Mouse (Mus musculus): ENCODE results near the gene Aco1. TPM values are rescaled to one million over a fixed set of nuclear protein-coding genes. Genes with fewer than 3 reads are reported as not detected.

Aco1 gene
- total and polyA plus RNA-seq, 3 experiments: 34.1 to 144 (median 119) TPM

DNA sequence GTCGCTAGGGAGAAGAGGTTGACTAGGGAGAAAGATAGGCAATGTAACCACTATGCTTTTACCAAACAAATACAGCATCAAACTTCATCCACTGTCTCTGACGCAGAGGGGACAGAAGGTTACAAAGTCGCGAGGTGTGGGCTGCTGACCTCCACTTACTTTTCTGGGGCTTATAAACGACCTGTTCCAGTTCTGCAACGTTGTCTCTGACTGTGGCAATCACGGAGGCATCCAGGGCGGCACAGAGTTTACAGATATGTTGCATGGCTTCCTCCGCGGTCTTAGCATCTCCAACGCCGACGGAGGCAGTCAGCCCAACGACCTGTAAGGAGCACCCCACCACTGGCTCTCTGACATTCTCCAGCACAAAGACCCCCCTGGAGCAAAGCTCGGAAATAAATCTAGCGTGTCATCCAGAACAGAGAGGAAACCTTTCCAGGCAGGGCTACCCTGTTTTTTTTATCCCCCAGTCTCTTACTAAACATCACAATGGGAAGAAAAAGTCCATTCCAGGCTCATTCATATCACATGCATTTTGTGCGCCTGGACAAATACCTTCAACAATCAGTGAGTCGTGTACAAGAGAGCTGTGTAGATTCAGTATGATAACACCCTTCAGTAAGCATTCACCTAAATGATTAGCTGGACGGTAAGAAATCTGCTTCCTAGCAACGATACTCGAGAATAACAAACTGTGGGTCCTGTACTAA is 79.2 kb downstream of the Aco1 start:
- ATAC-seq (ENCODE audit: extremely low read depth, insufficient number of reproducible peaks, low FRiP score, poor library complexity, severe bottlenecking) (no peak), DNase-seq (ENCODE audit: low spot score) (no peak)
- Histone ChIP-seq H3K9me3 (replicated peaks) (no peaks in the 10 kb centered on the region), H3K4me1 (ENCODE audit: insufficient read depth, low read depth, low read length) (peaks cover 12% of the 10 kb centered on the region), H3K36me3 (replicated peaks) (no peaks in the 10 kb centered on the region), H3K27me3 (ENCODE audit: insufficient read depth, low read length) (peaks cover 11% of the 10 kb centered on the region), H3K4me3 (ENCODE audit: low read depth, low read length) (no peak overlapping the region)
- TF ChIP-seq GATA2 (IDR thresholded peaks at IDR 0.05; ENCODE audit: borderline replicate concordance, low read depth, low read length) (no peak), POLR2AphosphoS5 (IDR thresholded peaks at IDR 0.05; ENCODE audit: insufficient replicate concordance, low read depth, low read length) (no peak), TAL1 (conservative IDR thresholded peaks at IDR 0.05; ENCODE audit: low read depth, low read length) (no peak), CTCF (IDR thresholded peaks at IDR 0.05; ENCODE audit: low read depth, low read length) (no peak), GATA1 (IDR thresholded peaks at IDR 0.05; ENCODE audit: borderline replicate concordance, low read length) (no peak)

DNA sequence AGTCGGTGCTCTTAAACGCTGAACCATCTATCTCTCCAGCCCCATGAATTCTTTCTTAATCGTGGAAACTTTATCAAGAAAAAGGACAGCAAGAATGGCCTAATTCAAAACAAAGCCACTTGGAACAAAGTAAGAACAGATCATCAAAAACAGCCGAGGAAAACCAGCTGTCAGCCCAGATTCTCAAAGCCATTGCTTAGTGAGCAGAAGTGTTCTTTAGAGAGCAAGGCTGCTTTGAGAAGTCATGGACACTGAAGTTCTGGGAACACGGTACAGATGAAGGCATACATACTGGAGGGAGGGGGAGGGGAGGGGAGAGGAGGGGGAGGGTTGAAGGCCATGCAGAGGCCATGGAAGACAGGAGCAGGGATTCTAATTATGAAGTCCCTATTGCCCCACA is 83.2 kb downstream of the Aco1 start:
- Histone ChIP-seq H3K9me3 (replicated peaks) (no peaks in the 10 kb centered on the region), H3K4me3 (ENCODE audit: low read depth, low read length) (no peak overlapping the region), H3K4me1 (ENCODE audit: insufficient read depth, low read depth, low read length) (no peaks in the 10 kb centered on the region), H3K36me3 (replicated peaks) (no peaks in the 10 kb centered on the region), H3K27me3 (ENCODE audit: insufficient read depth, low read length) (peaks cover 9% of the 10 kb centered on the region; the same call in 1 of the 2 replicates)
- DNase-seq (ENCODE audit: low spot score): no peak
- no peak for ATAC-seq (ENCODE audit: extremely low read depth, insufficient number of reproducible peaks, low FRiP score, poor library complexity, severe bottlenecking)
- TF ChIP-seq TAL1 (conservative IDR thresholded peaks at IDR 0.05; ENCODE audit: low read depth, low read length) (no peak), GATA1 (IDR thresholded peaks at IDR 0.05; ENCODE audit: borderline replicate concordance, low read length) (no peak), POLR2AphosphoS5 (IDR thresholded peaks at IDR 0.05; ENCODE audit: insufficient replicate concordance, low read depth, low read length) (no peak), GATA2 (IDR thresholded peaks at IDR 0.05; ENCODE audit: borderline replicate concordance, low read depth, low read length) (no peak), CTCF (IDR thresholded peaks at IDR 0.05; ENCODE audit: low read depth, low read length) (no peak)

DNA sequence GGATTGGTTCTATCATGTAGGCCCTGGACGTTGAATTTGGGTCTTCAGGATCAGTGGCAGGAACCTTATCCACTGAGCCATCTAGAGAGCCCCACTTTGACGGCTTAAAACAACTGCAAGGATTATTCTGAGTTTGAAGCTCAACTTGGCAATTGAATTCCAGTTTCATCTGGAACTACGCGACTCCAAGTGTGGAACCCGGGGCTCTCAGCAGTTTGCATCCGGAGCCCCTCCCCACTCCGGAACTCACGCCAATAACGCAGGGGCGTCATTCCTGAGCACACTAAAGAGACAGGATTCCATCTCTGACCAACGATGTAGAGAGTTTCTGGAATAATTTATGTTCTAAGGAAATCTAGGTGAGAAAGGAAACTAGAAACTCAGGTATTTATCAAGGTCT is 84.2 kb downstream of the Aco1 start:
- H3K9me3 ChIP-seq (replicated peaks): no peaks in the 10 kb centered on the region

DNA sequence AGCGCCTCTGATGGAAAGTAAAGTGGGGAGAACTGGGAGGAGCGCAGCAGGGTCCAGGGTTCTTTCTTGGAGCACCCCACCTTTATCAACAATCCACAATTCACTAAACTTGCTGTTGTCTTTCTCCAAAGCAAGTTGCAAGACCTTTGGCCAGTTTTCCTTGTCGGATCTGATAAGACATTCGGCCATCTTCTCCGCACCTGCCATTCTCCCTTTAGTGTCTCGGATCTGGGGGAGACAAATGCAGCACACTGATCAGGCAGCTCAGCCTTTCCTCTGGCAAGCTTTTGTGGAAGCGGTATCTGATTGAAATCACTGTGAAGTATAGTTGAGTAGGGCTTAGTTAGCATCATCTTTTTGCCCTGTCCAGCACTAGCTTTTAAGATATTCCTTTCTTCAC is 85.0 kb downstream of the Aco1 start:
- Histone ChIP-seq H3K9me3 (replicated peaks) (no peaks in the 10 kb centered on the region), H3K36me3 (replicated peaks) (no peaks in the 10 kb centered on the region), H3K4me3 (ENCODE audit: low read depth, low read length) (no peak overlapping the region), H3K27me3 (ENCODE audit: insufficient read depth, low read length) (peaks cover 4% of the 10 kb centered on the region; the same call in 1 of the 2 replicates), H3K4me1 (ENCODE audit: insufficient read depth, low read depth, low read length) (no peaks in the 10 kb centered on the region)
- ATAC-seq (ENCODE audit: extremely low read depth, insufficient number of reproducible peaks, low FRiP score, poor library complexity, severe bottlenecking) (no peak), DNase-seq (ENCODE audit: low spot score) (no peak)
- TF ChIP-seq GATA2 (IDR thresholded peaks at IDR 0.05; ENCODE audit: borderline replicate concordance, low read depth, low read length): no peak

More for the DNA sequence above, 84.2 kb downstream of the Aco1 start:
- no peak overlapping the region for H3K4me3 ChIP-seq (ENCODE audit: low read depth, low read length)
- no peaks in the 10 kb centered on the region for H3K36me3 ChIP-seq (replicated peaks)
- H3K4me1 ChIP-seq (ENCODE audit: insufficient read depth, low read depth, low read length): no peaks in the 10 kb centered on the region
- ATAC-seq (ENCODE audit: extremely low read depth, insufficient number of reproducible peaks, low FRiP score, poor library complexity, severe bottlenecking): no peak
- DNase-seq (ENCODE audit: low spot score): no peak
- peaks cover 4% of the 10 kb centered on the region; the same call in 1 of the 2 replicates for H3K27me3 ChIP-seq (ENCODE audit: insufficient read depth, low read length)
- TF ChIP-seq POLR2AphosphoS5 (IDR thresholded peaks at IDR 0.05; ENCODE audit: insufficient replicate concordance, low read depth, low read length) (no peak), GATA1 (IDR thresholded peaks at IDR 0.05; ENCODE audit: borderline replicate concordance, low read length) (no peak), CTCF (IDR thresholded peaks at IDR 0.05; ENCODE audit: low read depth, low read length) (no peak), GATA2 (IDR thresholded peaks at IDR 0.05; ENCODE audit: borderline replicate concordance, low read depth, low read length) (no peak), TAL1 (conservative IDR thresholded peaks at IDR 0.05; ENCODE audit: low read depth, low read length) (no peak)

DNA sequence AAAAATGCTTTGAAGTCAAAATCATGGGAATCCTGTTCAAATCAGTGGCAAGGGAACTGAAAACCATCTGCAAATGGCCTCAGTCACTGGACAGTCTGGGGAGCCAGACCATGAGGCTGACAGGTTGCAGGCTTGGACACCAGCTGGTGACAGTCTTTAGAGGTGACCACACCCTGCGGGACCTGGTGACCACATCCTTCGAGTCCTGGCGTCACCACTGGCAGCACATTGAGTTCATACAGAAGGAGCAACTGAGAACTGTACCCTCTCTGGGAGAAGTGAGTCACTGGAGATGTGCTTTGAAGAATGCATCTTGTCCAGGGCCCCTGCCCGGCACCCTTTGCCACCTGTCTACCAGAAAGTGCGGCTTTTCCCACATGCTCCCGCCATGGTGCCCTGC is 86.8 kb downstream of the Aco1 start:
- H3K4me3 ChIP-seq (ENCODE audit: low read depth, low read length): no peak overlapping the region
- ATAC-seq (ENCODE audit: extremely low read depth, insufficient number of reproducible peaks, low FRiP score, poor library complexity, severe bottlenecking) (no peak), DNase-seq (ENCODE audit: low spot score) (no peak)
- peaks cover 4% of the 10 kb centered on the region; the same call in 1 of the 2 replicates for H3K27me3 ChIP-seq (ENCODE audit: insufficient read depth, low read length)
- H3K36me3 ChIP-seq (replicated peaks): no peaks in the 10 kb centered on the region
- TF ChIP-seq POLR2AphosphoS5 (IDR thresholded peaks at IDR 0.05; ENCODE audit: insufficient replicate concordance, low read depth, low read length): no peak
- TF ChIP-seq CTCF (IDR thresholded peaks at IDR 0.05; ENCODE audit: low read depth, low read length): no peak
- TF ChIP-seq GATA2 (IDR thresholded peaks at IDR 0.05; ENCODE audit: borderline replicate concordance, low read depth, low read length): no peak
- TF ChIP-seq GATA1 (IDR thresholded peaks at IDR 0.05; ENCODE audit: borderline replicate concordance, low read length): no peak
- no peak for TF ChIP-seq TAL1 (conservative IDR thresholded peaks at IDR 0.05; ENCODE audit: low read depth, low read length)
- no peaks in the 10 kb centered on the region for H3K9me3 ChIP-seq (replicated peaks)
- H3K4me1 ChIP-seq (ENCODE audit: insufficient read depth, low read depth, low read length): no peaks in the 10 kb centered on the region

DNA sequence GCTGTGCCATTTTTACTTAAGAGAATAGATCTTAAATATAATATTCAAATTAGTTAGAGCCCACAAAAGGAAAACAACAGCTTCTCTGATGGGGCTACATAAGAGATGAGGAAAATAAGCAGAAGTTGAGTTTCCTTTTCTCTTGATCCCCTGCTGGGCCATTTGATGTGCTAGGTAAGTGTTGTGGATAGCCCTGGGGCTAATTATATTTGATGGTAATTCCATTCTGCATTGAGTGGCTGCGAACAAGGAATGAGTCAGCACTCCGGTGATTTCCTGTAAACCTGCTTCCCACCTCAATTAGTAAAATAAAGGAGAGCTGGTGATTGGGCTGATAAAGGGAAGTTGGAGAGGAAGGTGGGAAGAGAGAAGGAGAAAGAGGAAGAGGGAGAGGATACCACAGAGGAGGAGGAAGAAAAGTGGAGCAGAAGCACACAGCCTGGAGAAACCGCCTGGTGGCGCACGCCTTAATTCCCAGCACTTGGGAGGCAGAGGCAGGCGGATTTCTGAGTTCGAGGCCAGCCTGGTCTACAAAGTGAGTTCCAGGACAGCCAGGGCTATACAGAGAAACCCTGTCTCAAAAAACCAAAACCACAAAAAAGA is 90.3 kb downstream of the Aco1 start:
- peaks cover 2% of the 10 kb centered on the region for H3K36me3 ChIP-seq (replicated peaks)
- no peak overlapping the region for H3K4me3 ChIP-seq (ENCODE audit: low read depth, low read length)
- H3K4me1 ChIP-seq (ENCODE audit: insufficient read depth, low read depth, low read length): peaks cover 3% of the 10 kb centered on the region; the same call in 1 of the 2 replicates
- TF ChIP-seq POLR2AphosphoS5 (IDR thresholded peaks at IDR 0.05; ENCODE audit: insufficient replicate concordance, low read depth, low read length): no peak
- no peak for TF ChIP-seq GATA1 (IDR thresholded peaks at IDR 0.05; ENCODE audit: borderline replicate concordance, low read length)
- no peak for TF ChIP-seq CTCF (IDR thresholded peaks at IDR 0.05; ENCODE audit: low read depth, low read length)
- no peak for TF ChIP-seq GATA2 (IDR thresholded peaks at IDR 0.05; ENCODE audit: borderline replicate concordance, low read depth, low read length)
- TF ChIP-seq TAL1 (conservative IDR thresholded peaks at IDR 0.05; ENCODE audit: low read depth, low read length): no peak
- no peaks in the 10 kb centered on the region for H3K9me3 ChIP-seq (replicated peaks)
- peaks cover 9% of the 10 kb centered on the region; the same call in 1 of the 2 replicates for H3K27me3 ChIP-seq (ENCODE audit: insufficient read depth, low read length)
- no peak for ATAC-seq (ENCODE audit: extremely low read depth, insufficient number of reproducible peaks, low FRiP score, poor library complexity, severe bottlenecking)
- no peak for DNase-seq (ENCODE audit: low spot score)

Data from G1E (cell line).